Mouse (Mus musculus) brain, embryonic 14.5 days (tissue): ENCODE data around the gene Gm4779. TPM values are rescaled to one million over a fixed set of nuclear protein-coding genes. Genes with fewer than 3 reads are reported as not detected.

Experiments used
- DNase-seq: peaks from one replicate; pipeline ENCODE4 v3.0.0-alpha.2; 2011; ENCODE audit warnings: low read depth
- CTCF ChIP-seq: fragments of 200-500 bp; IDR thresholded peaks from 2 replicates; pipeline ENCODE4 v1.5.1; 2012; ENCODE audit warnings: inconsistent platforms, mild to moderate bottlenecking, moderate library complexity, borderline replicate concordance; ENCODE audit not compliant: insufficient read depth, insufficient read length; ENCODE audit errors: extremely low read depth
- POLR2A ChIP-seq: fragments of 200-500 bp; IDR thresholded peaks from 2 replicates; pipeline ENCODE4 v1.6.1; 2012; ENCODE audit warnings: mild to moderate bottlenecking, inconsistent platforms, borderline replicate concordance; ENCODE audit not compliant: poor library complexity, insufficient read depth, insufficient read length, severe bottlenecking; ENCODE audit errors: extremely low read depth
- polyA plus RNA-seq: library from polyadenylated mRNA; depleted of rRNA; stranded (reverse); fragments of >200 nt; gene quantifications from 2 replicates; pipeline ENCODE4 v1.2.3, GENCODE M21; 2012; rRNA removed

Gene Gm4779
- polyA plus RNA-seq, 1 experiment: 0.05 TPM

DNA sequence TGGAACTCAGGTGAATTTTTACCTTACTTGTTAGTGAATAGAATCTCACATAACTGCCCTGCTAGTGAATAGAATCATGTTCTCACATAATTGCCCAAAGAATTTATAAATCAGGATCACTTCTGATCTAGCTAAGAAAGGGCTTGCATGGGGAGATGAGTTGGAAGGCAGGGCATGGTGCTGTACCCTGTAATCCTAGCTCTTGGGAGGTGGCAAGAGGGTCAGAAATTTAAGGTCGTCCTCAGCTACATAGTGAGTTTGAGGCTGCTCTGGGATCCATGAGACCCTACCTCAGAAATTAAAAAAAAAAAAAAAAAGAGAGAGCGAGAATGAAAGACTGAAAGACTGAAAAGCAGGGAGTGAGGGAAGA, 53.2 kb downstream of the Gm4779 start:
- no peak for DNase-seq
- TF ChIP-seq CTCF (no peak), POLR2A (no peak)

DNA sequence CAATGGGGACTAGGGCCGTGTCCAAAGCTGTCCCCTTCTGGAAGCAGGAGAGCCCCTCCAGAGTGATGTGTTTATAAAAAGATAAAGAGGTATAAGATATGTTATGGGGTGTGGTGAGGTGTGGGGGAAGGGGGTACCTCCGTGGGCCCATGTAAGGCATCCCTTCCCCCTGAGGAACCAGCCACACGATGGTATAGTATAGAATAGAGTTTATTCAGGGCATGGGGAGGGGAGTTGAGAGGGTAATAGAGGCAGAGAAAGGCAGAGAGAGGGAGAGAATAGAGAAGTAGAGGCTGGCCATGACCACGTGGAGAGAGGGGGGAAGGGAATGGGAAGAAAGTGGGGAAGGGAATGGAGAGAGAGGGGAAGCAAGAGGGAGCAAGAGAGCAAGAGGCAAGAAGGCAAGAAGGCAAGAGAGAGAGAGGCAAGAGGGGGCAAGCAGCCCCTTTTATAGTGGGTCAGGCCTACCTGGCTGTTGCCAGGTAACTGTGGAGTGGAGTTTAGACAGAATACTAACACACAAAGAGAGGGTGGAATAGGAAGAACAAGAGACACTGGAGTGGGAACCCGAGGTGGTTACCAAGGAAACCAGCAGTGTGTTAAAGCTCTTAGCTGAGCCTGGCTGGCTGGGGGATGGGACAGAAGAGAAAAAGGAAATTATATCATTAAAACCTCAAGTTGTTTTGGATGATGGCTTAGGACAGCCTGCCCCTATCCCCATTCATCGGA, 53.7 kb downstream of the Gm4779 start:
- peak; percentile 88 for DNase-seq
- TF ChIP-seq POLR2A: no peak
- no peak for TF ChIP-seq CTCF

Other genes starting within 250 kb of the Gm4779 start
- 339 and 474 TPM in 2 replicates for gene Ogt, start 154.4 kb downstream of the Gm4779 start, polyA plus RNA-seq
- gene Cxcr3, start 60.2 kb downstream of the Gm4779 start, polyA plus RNA-seq: 0.09 and 0.14 TPM in 2 replicates
- 0.05 and 0.13 TPM in 2 replicates for gene 8030474K03Rik, start 233 bp upstream of the Gm4779 start, polyA plus RNA-seq
- gene Nhsl2, start 55.0 kb upstream of the Gm4779 start, polyA plus RNA-seq: 2.5 and 4.5 TPM in 2 replicates